Mouse (Mus musculus): ENCODE measurements around the gene Insrr. TPM values are rescaled to one million over a fixed set of nuclear protein-coding genes. Genes with fewer than 3 reads are reported as not detected.

Gene Insrr
- polyA plus RNA-seq, 1 experiment from 2014 or later = 1.9 TPM

GRCm38 (mm10) chr3:87755964-87756363, 40.8 kb upstream of the Insrr start:
- Histone ChIP-seq H3K36me3 (ENCODE audit: insufficient read depth, low read length) (peaks cover 38% of the 10 kb centered on the region), H3K4me3 (replicated peaks; ENCODE audit: low read depth, low read length) (peak overlapping the region; percentile 8; the same call in 1 of the 2 replicates), H3K4me1 (replicated peaks; ENCODE audit: insufficient read depth, low read length) (peaks cover 12% of the 10 kb centered on the region; the same call in 1 of the 2 replicates), H3K27ac (no peak overlapping the region), H3K27me3 (ENCODE audit: insufficient read depth, low read length) (no peaks in the 10 kb centered on the region), H3K9me3 (replicated peaks; ENCODE audit: low read length) (no peaks in the 10 kb centered on the region), H3K4me2 (ENCODE audit: low read length) (peak overlapping the region; percentile 35), H3K9ac (ENCODE audit: low read depth, low read length) (no peak overlapping the region)
- 7% methylated on average over 24 of the region's 24 CpGs for WGBS
- TF ChIP-seq CTCF (IDR thresholded peaks at IDR 0.05; ENCODE audit: low read depth) = peak; percentile 99
- DNase-seq (ENCODE audit: low spot score) = peak; percentile 81
- ATAC-seq (replicated peaks; ENCODE audit: low FRiP score, low read depth) = peak; percentile 78

- no peak for TF ChIP-seq CTCF (IDR thresholded peaks at IDR 0.05; ENCODE audit: low read depth)
- Histone ChIP-seq H3K9me3 (replicated peaks; ENCODE audit: low read length) (no peaks in the 10 kb centered on the region), H3K4me2 (ENCODE audit: low read length) (peak overlapping the region; percentile 35), H3K27ac (no peak overlapping the region), H3K36me3 (ENCODE audit: insufficient read depth, low read length) (peaks cover 38% of the 10 kb centered on the region), H3K4me3 (replicated peaks; ENCODE audit: low read depth, low read length) (peak overlapping the region; percentile 8; the same call in 1 of the 2 replicates), H3K9ac (ENCODE audit: low read depth, low read length) (no peak overlapping the region), H3K27me3 (ENCODE audit: insufficient read depth, low read length) (no peaks in the 10 kb centered on the region), H3K4me1 (replicated peaks; ENCODE audit: insufficient read depth, low read length) (peaks cover 12% of the 10 kb centered on the region; the same call in 1 of the 2 replicates)
- DNase-seq (ENCODE audit: low spot score) (no peak), ATAC-seq (replicated peaks; ENCODE audit: low FRiP score, low read depth) (0 out of 2 replicates have a peak, but pooled peaks have one; percentile 11)
- WGBS = 49% methylated on average over 20 of the region's 20 CpGs
Measured at GRCm38 (mm10) chr3:87756488-87756887, 40.3 kb upstream of the Insrr start.

GRCm38 (mm10) chr3:87758641-87759040, 38.1 kb upstream of the Insrr start:
- no peak overlapping the region for H3K9ac ChIP-seq (ENCODE audit: low read depth, low read length)
- H3K36me3 ChIP-seq (ENCODE audit: insufficient read depth, low read length) = peaks cover 20% of the 10 kb centered on the region; the same call in 1 of the 2 replicates
- H3K27ac ChIP-seq = no peak overlapping the region
- no peak for DNase-seq (ENCODE audit: low spot score)
- WGBS = 45% methylated on average over 4 of the region's 5 CpGs
- no peak overlapping the region for H3K4me3 ChIP-seq (replicated peaks; ENCODE audit: low read depth, low read length)
- no peak for ATAC-seq (replicated peaks; ENCODE audit: low FRiP score, low read depth)
- no peaks in the 10 kb centered on the region for H3K27me3 ChIP-seq (ENCODE audit: insufficient read depth, low read length)
- no peak for TF ChIP-seq CTCF (IDR thresholded peaks at IDR 0.05; ENCODE audit: low read depth)
- no peaks in the 10 kb centered on the region for H3K9me3 ChIP-seq (replicated peaks; ENCODE audit: low read length)
- peaks cover 29% of the 10 kb centered on the region for H3K4me1 ChIP-seq (replicated peaks; ENCODE audit: insufficient read depth, low read length)
- no peak overlapping the region for H3K4me2 ChIP-seq (ENCODE audit: low read length)

- peaks cover 6% of the 10 kb centered on the region; the same call in 1 of the 2 replicates for H3K36me3 ChIP-seq (ENCODE audit: insufficient read depth, low read length)
- no peaks in the 10 kb centered on the region for H3K9me3 ChIP-seq (replicated peaks; ENCODE audit: low read length)
- no peak overlapping the region for H3K4me2 ChIP-seq (ENCODE audit: low read length)
- H3K9ac ChIP-seq (ENCODE audit: low read depth, low read length) = no peak overlapping the region
- no peak for DNase-seq (ENCODE audit: low spot score)
- WGBS = 58% methylated on average over 20 of the region's 20 CpGs
- H3K4me3 ChIP-seq (replicated peaks; ENCODE audit: low read depth, low read length) = no peak overlapping the region
- TF ChIP-seq CTCF (IDR thresholded peaks at IDR 0.05; ENCODE audit: low read depth) = no peak
- no peaks in the 10 kb centered on the region for H3K27me3 ChIP-seq (ENCODE audit: insufficient read depth, low read length)
- H3K4me1 ChIP-seq (replicated peaks; ENCODE audit: insufficient read depth, low read length) = peaks cover 43% of the 10 kb centered on the region
- ATAC-seq (replicated peaks; ENCODE audit: low FRiP score, low read depth) = no peak
- no peak overlapping the region; the same call in 1 of the 2 replicates for H3K27ac ChIP-seq
Measured at GRCm38 (mm10) chr3:87761408-87762375, 35.1 kb upstream of the Insrr start.

GRCm38 (mm10) chr3:87763202-87763601, 33.5 kb upstream of the Insrr start:
- Histone ChIP-seq H3K36me3 (ENCODE audit: insufficient read depth, low read length) (peaks cover 6% of the 10 kb centered on the region; the same call in 1 of the 2 replicates), H3K27ac (peak overlapping the region; percentile 86), H3K4me1 (replicated peaks; ENCODE audit: insufficient read depth, low read length) (peaks cover 55% of the 10 kb centered on the region), H3K27me3 (ENCODE audit: insufficient read depth, low read length) (no peaks in the 10 kb centered on the region), H3K9me3 (replicated peaks; ENCODE audit: low read length) (no peaks in the 10 kb centered on the region), H3K4me2 (ENCODE audit: low read length) (peak overlapping the region; percentile 41), H3K9ac (ENCODE audit: low read depth, low read length) (no peak overlapping the region), H3K4me3 (replicated peaks; ENCODE audit: low read depth, low read length) (0 out of 2 replicates have a peak overlapping the region, but pooled peaks have one; percentile 6)
- DNase-seq (ENCODE audit: low spot score) (no peak), ATAC-seq (replicated peaks; ENCODE audit: low FRiP score, low read depth) (no peak)
- 34% methylated on average over 4 of the region's 4 CpGs for WGBS
- TF ChIP-seq CTCF (IDR thresholded peaks at IDR 0.05; ENCODE audit: low read depth) = no peak

- H3K36me3 ChIP-seq (ENCODE audit: insufficient read depth, low read length) = peaks cover 6% of the 10 kb centered on the region; the same call in 1 of the 2 replicates
- 0 out of 2 replicates have a peak, but pooled peaks have one; percentile 10 for TF ChIP-seq CTCF (IDR thresholded peaks at IDR 0.05; ENCODE audit: low read depth)
- DNase-seq (ENCODE audit: low spot score) (peak; percentile 94), ATAC-seq (replicated peaks; ENCODE audit: low FRiP score, low read depth) (no peak; the same call in 1 of the 2 replicates)
- H3K27ac ChIP-seq = peak overlapping the region; percentile 86
- H3K4me3 ChIP-seq (replicated peaks; ENCODE audit: low read depth, low read length) = 0 out of 2 replicates have a peak overlapping the region, but pooled peaks have one; percentile 6
- no peaks in the 10 kb centered on the region for H3K27me3 ChIP-seq (ENCODE audit: insufficient read depth, low read length)
- H3K9me3 ChIP-seq (replicated peaks; ENCODE audit: low read length) = no peaks in the 10 kb centered on the region
- WGBS = 7% methylated on average over 15 of the region's 15 CpGs
- peak overlapping the region; percentile 41 for H3K4me2 ChIP-seq (ENCODE audit: low read length)
- H3K4me1 ChIP-seq (replicated peaks; ENCODE audit: insufficient read depth, low read length) = peaks cover 54% of the 10 kb centered on the region
- H3K9ac ChIP-seq (ENCODE audit: low read depth, low read length) = no peak overlapping the region
Measured at GRCm38 (mm10) chr3:87763683-87764289, 33.0 kb upstream of the Insrr start.
